Mouse (Mus musculus) kidney, postnatal 0 days (tissue): ENCODE results near the gene 8030411F24Rik. TPM values are rescaled to one million over a fixed set of nuclear protein-coding genes. Genes with fewer than 3 reads are reported as not detected.

Experiments
- ATAC-seq: fragments of 200-750 bp; cut with Nextera tagmentation; replicated peaks from 2 replicates; pipeline ENCODE4 v1.8.0; 2017; ENCODE audit warnings: low read depth, moderate number of reproducible peaks, moderate TSS enrichment, moderate library complexity; ENCODE audit not compliant: low FRiP score
- DNase-seq: peaks from one replicate; pipeline ENCODE4 v3.0.0-alpha.2; 2016; ENCODE audit warnings: low spot score
- H3K27ac ChIP-seq: fragments of 300-500 bp; sonication (generic); 2 replicates; pipeline ENCODE4 v1.5.1; 2014; ENCODE audit warnings: mild to moderate bottlenecking
- H3K27me3 ChIP-seq: fragments of 300-500 bp; sonication (generic); 2 replicates; pipeline ENCODE4 v1.6.1; 2014; ENCODE audit warnings: low read length, mixed read lengths; ENCODE audit not compliant: insufficient read depth
- H3K36me3 ChIP-seq: fragments of 300-500 bp; sonication (generic); 2 replicates; pipeline ENCODE4 v1.6.1; 2014; ENCODE audit warnings: low read length, mixed read lengths; ENCODE audit not compliant: insufficient read depth
- H3K4me1 ChIP-seq: fragments of 300-500 bp; sonication (generic); replicated peaks from 2 replicates; pipeline ENCODE4 v1.6.1; 2014; ENCODE audit warnings: antibody characterized with exemption, low read length, mixed read lengths; ENCODE audit not compliant: insufficient read depth
- H3K4me2 ChIP-seq: fragments of 300-500 bp; sonication (generic); 2 replicates; pipeline ENCODE4 v1.6.1; 2014; ENCODE audit warnings: mild to moderate bottlenecking, low read length, moderate library complexity, mixed read lengths
- H3K4me3 ChIP-seq: fragments of 300-500 bp; sonication (generic); replicated peaks from 2 replicates; pipeline ENCODE4 v1.5.1; 2014; ENCODE audit warnings: low read depth, low read length
- H3K9ac ChIP-seq: fragments of 300-500 bp; sonication (generic); 2 replicates; pipeline ENCODE4 v1.6.1; 2014; ENCODE audit warnings: low read depth, low read length
- H3K9me3 ChIP-seq: fragments of 300-500 bp; sonication (generic); replicated peaks from 2 replicates; pipeline ENCODE4 v1.6.1; 2016; ENCODE audit warnings: low read length, inconsistent platforms, mixed read lengths
- CTCF ChIP-seq: IDR thresholded peaks from 2 replicates; pipeline ENCODE4 v1.5.1; 2016; ENCODE audit warnings: antibody characterized with exemption, low read depth, mild to moderate bottlenecking, moderate library complexity
- WGBS: fragments of 180-500 bp; shearing (Covaris S2); extraction: QIAGEN DNeasy Blood & Tissue Kit; methylation state at CpG from one replicate; pipeline ENCODE4 v1.1.7; 2014; 5-methylcytosine and 5-hydroxymethylcytosine counted together
- polyA plus RNA-seq: library from polyadenylated mRNA; unstranded; fragments of >200 nt; fragmentation: Nextera tagmentation; extraction: Ambion mirVana; gene quantifications from 2 replicates; pipeline ENCODE4 v1.2.1, GENCODE M21; 2015

8030411F24Rik gene
- not detected in 2 replicates for polyA plus RNA-seq

GRCm38 (mm10) chr2:148781709-148782108, at the start of gene 8030411F24Rik:
8030411F24Rik (plus strand) TSS chr2:148782009.
- TF ChIP-seq CTCF = no peak
- DNase-seq (no peak), ATAC-seq (no peak)
- WGBS = 39% methylated on average over 1 of the region's 1 CpGs
- Histone ChIP-seq H3K4me3 (no peak within 1 kb of the TSS), H3K27me3 (no peaks in the 10 kb centered on the region), H3K9me3 (no peaks in the 10 kb centered on the region), H3K4me2 (no peak within 1 kb of the TSS), H3K9ac (no peak within 1 kb of the TSS), H3K36me3 (no peaks in the 10 kb centered on the region), H3K27ac (no peak within 1 kb of the TSS), H3K4me1 (no peaks in the 10 kb centered on the region)

DNA sequence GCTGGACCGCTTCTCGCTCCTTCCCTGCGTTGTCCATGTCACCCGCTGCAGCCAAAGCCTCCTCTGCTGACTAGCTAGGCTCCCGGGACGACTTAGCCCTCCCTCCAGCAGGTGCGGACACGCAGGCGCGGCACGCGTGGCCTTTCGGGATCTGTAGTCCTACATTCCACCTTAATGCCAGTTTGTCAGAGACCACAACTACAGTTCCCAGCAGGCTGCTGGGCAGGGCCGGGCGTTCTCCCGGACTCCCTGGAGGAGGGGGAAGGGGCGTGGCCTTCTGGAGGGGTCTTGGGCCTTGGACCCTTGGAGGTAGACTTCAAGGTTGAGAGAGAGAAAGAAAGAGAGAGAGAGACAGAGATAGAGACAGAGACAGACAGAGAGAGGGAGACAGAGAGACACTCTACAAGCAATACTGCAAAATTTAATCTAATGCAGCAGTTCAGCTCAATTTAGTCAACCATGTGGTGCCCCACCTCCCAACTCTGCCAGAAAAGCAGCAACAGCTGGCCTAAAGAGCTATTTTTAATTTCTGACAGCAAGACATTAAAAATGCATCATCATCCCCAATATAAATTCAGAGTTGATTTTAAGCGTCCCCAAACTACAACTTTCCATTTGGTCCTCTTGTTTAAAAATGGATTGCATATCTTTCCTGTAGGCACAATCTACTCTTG, 49.3 kb upstream of the 8030411F24Rik start, which contains the start of gene Napb:
Gene Napb, minus strand, starts transcription at position 141 of the 674 bp plus-strand sequence.
- peak; percentile 99 for ATAC-seq
- H3K27ac ChIP-seq = no peak within 1 kb of the TSS
- WGBS = 4% methylated on average over 18 of the region's 18 CpGs
- H3K9ac ChIP-seq = peak within 1 kb of the TSS; percentile 70
- TF ChIP-seq CTCF = 0 out of 2 replicates have a peak, but pooled peaks have one; percentile 4
- H3K4me1 ChIP-seq = 0 out of 2 replicates have a peak, but pooled peaks cover 8% of the 10 kb centered on the region
- peak; percentile 96 for DNase-seq
- H3K9me3 ChIP-seq = no peaks in the 10 kb centered on the region
- H3K4me3 ChIP-seq = peak within 1 kb of the TSS; percentile 75
- no peaks in the 10 kb centered on the region for H3K36me3 ChIP-seq
- no peaks in the 10 kb centered on the region for H3K27me3 ChIP-seq
- peak within 1 kb of the TSS; percentile 91 for H3K4me2 ChIP-seq

DNA sequence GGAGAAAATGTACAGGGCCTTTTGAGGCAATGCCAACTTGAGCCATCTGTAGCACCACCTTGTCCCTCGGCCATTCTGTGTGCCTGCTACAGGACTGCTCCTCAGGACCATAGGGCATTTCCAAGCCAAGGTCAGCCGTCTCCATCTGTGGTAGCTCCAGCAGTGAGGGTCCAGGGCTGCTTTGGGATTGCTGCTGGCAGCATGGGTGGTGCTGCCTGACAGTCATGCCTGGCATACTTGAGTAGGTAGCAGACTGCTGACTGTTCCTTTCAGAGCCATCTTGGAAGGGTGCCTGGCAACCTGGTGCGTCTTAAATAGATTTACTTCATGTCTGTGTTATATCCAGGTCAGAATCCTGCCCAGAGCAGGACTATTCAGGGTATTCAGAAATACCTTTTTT, 38.8 kb upstream of the 8030411F24Rik start:
- 80% methylated on average over 3 of the region's 3 CpGs for WGBS
- no peak overlapping the region for H3K9ac ChIP-seq
- H3K36me3 ChIP-seq = no peaks in the 10 kb centered on the region
- no peak overlapping the region for H3K4me2 ChIP-seq
- no peak overlapping the region for H3K4me3 ChIP-seq
- DNase-seq (no peak), ATAC-seq (no peak)
- no peaks in the 10 kb centered on the region for H3K4me1 ChIP-seq
- no peak overlapping the region for H3K27ac ChIP-seq
- no peaks in the 10 kb centered on the region for H3K9me3 ChIP-seq
- TF ChIP-seq CTCF = no peak
- H3K27me3 ChIP-seq = no peaks in the 10 kb centered on the region

GRCm38 (mm10) chr2:148743846-148744407, 37.9 kb upstream of the 8030411F24Rik start:
- TF ChIP-seq CTCF = no peak
- H3K9ac ChIP-seq = no peak overlapping the region
- no peaks in the 10 kb centered on the region for H3K27me3 ChIP-seq
- no peaks in the 10 kb centered on the region for H3K4me1 ChIP-seq
- DNase-seq = no peak
- H3K27ac ChIP-seq = no peak overlapping the region
- 69% methylated on average over 3 of the region's 3 CpGs for WGBS
- ATAC-seq = no peak
- H3K36me3 ChIP-seq = no peaks in the 10 kb centered on the region
- no peaks in the 10 kb centered on the region for H3K9me3 ChIP-seq
- H3K4me3 ChIP-seq = no peak overlapping the region
- no peak overlapping the region for H3K4me2 ChIP-seq

GRCm38 (mm10) chr2:148750058-148750457, 31.8 kb upstream of the 8030411F24Rik start, which contains the start of gene Cstl1:
Cstl1 (plus strand) TSS chr2:148750358.
- WGBS = 85% methylated on average over 1 of the region's 1 CpGs
- Histone ChIP-seq H3K27me3 (no peaks in the 10 kb centered on the region), H3K4me1 (no peaks in the 10 kb centered on the region), H3K9me3 (no peaks in the 10 kb centered on the region), H3K4me3 (no peak within 1 kb of the TSS), H3K36me3 (no peaks in the 10 kb centered on the region), H3K27ac (no peak within 1 kb of the TSS), H3K9ac (no peak within 1 kb of the TSS), H3K4me2 (no peak within 1 kb of the TSS)
- ATAC-seq = no peak
- DNase-seq = no peak
- no peak for TF ChIP-seq CTCF

- no peaks in the 10 kb centered on the region for H3K4me1 ChIP-seq
- no peaks in the 10 kb centered on the region for H3K36me3 ChIP-seq
- no peaks in the 10 kb centered on the region for H3K9me3 ChIP-seq
- 17% methylated on average over 15 of the region's 15 CpGs for WGBS
- peak; percentile 84 for ATAC-seq
- H3K9ac ChIP-seq = no peak overlapping the region
- H3K4me2 ChIP-seq = peak overlapping the region; percentile 54
- no peak overlapping the region for H3K27ac ChIP-seq
- TF ChIP-seq CTCF = peak; percentile 77
- H3K27me3 ChIP-seq = no peaks in the 10 kb centered on the region
- peak; percentile 88 for DNase-seq
- H3K4me3 ChIP-seq = no peak overlapping the region
These were observed 29.7 kb upstream of the 8030411F24Rik start for GRCm38 (mm10) chr2:148751893-148752813.
